Mouse (Mus musculus): Measurements from ENCODE around the gene Aasdh. TPM values are rescaled to one million over a fixed set of nuclear protein-coding genes. Genes with fewer than 3 reads are reported as not detected.

Aasdh gene
- polyA plus RNA-seq, 1 experiment from 2014 or later: 28.1 TPM

DNA sequence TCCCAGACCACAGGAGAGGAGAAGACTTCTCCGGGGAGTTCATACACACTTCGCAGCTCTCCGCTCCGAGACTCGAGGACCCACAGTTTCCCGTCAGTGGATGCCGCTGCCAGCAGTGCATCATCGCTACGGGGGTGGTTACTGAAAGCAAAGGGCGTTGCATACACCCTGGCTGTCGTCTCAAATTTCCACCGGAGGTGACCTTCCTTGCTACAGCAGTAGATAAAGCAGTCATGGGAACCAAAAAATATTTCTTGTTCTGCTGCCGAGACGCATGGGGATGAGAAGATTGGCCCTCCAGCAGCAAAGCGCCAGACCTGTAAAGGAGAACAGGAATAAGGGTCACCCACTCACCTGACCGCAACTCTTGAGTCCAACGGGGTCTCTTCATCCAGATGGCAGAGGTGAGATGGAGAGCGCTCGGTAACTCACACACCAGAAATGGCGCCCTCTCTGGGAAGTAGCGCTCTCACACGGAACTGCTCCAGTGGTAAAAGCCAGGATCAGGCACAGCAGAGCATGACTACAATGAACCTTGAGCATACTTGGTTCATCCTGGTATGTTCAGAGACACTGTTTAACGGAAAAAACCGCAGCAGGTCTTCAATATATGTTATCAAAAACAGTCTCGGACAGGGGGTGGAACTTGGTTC, 29.1 kb downstream of the Aasdh start:
- Histone ChIP-seq H3K4me2 (ENCODE audit: low read length) (no peak overlapping the region), H3K36me3 (ENCODE audit: control insufficient read depth, insufficient read depth) (peaks cover 26% of the 10 kb centered on the region), H3K4me1 (replicated peaks; ENCODE audit: control insufficient read depth, insufficient read depth, low read length) (no peaks in the 10 kb centered on the region), H3K27me3 (replicated peaks; ENCODE audit: control insufficient read depth, insufficient read depth, low read length) (no peaks in the 10 kb centered on the region), H3K4me3 (replicated peaks; ENCODE audit: low read length) (no peak overlapping the region), H3K9ac (replicated peaks; ENCODE audit: low read depth, low read length) (no peak overlapping the region), H3K9me3 (ENCODE audit: control insufficient read depth, low read length) (no peaks in the 10 kb centered on the region), H3K27ac (ENCODE audit: low read length) (no peak overlapping the region)
- no peak for ATAC-seq
- 91% methylated on average over 25 of the region's 25 CpGs for WGBS

DNA sequence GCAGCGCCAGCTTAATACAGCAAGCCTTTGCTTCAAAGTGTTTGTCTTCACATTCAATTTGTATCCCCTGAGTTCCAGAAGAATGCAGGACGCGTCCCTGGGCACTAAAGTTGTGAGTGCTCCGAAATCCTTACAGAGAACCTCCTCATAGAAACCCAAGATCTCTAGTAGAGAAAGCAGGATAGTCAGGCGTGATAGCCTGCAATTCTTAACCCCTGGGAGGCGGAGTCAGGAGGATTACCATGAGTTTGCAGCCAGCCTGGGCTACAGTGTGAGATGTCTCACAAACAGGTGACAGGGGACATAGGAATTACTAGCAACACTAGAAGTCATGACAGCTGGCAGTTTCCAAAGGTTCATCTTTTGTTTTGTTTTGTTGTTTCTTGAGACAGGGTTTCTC, 35.8 kb downstream of the Aasdh start:
- 53% methylated on average over 6 of the region's 6 CpGs for WGBS
- Histone ChIP-seq H3K4me2 (ENCODE audit: low read length) (no peak overlapping the region), H3K9me3 (ENCODE audit: control insufficient read depth, low read length) (no peaks in the 10 kb centered on the region), H3K27me3 (replicated peaks; ENCODE audit: control insufficient read depth, insufficient read depth, low read length) (no peaks in the 10 kb centered on the region), H3K27ac (ENCODE audit: low read length) (no peak overlapping the region), H3K4me1 (replicated peaks; ENCODE audit: control insufficient read depth, insufficient read depth, low read length) (no peaks in the 10 kb centered on the region), H3K36me3 (ENCODE audit: control insufficient read depth, insufficient read depth) (peaks cover 31% of the 10 kb centered on the region), H3K9ac (replicated peaks; ENCODE audit: low read depth, low read length) (no peak overlapping the region), H3K4me3 (replicated peaks; ENCODE audit: low read length) (no peak overlapping the region)
- no peak for ATAC-seq

DNA sequence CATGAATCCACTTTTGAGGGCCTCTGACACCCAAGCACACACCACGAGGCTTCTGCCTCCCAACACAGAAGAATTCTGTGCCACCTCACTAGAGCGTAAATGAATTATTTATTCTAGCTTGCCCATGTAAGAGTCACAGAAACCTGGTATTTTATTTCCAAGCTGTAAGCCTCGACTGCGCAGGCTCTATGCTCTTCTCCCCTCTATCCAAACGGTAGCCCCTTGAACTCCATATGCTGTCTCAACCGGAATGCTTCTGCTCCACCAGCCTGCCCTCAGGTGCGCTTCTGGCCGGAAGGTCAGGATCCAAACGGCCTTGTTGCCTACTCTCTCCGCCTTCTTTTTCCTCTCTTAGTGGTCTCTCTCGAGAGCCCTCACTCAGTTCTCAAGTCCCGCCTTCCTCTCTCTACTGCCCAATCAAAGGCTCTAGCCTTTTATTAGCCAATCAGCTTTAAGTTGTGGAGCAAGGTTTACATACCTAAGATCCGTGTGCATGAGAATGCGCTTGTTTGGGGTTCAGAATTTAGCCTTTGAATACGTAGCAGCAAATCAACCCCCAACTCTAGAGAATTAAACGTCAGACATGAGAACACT, 36.5 kb downstream of the Aasdh start:
- Histone ChIP-seq H3K27ac (ENCODE audit: low read length) (no peak overlapping the region), H3K4me3 (replicated peaks; ENCODE audit: low read length) (0 out of 2 replicates have a peak overlapping the region, but pooled peaks have one; percentile 3), H3K36me3 (ENCODE audit: control insufficient read depth, insufficient read depth) (peaks cover 29% of the 10 kb centered on the region), H3K4me1 (replicated peaks; ENCODE audit: control insufficient read depth, insufficient read depth, low read length) (no peaks in the 10 kb centered on the region), H3K9me3 (ENCODE audit: control insufficient read depth, low read length) (no peaks in the 10 kb centered on the region), H3K4me2 (ENCODE audit: low read length) (peak overlapping the region; percentile 8), H3K27me3 (replicated peaks; ENCODE audit: control insufficient read depth, insufficient read depth, low read length) (no peaks in the 10 kb centered on the region), H3K9ac (replicated peaks; ENCODE audit: low read depth, low read length) (no peak overlapping the region)
- WGBS: 28% methylated on average over 16 of the region's 16 CpGs
- ATAC-seq: peak; percentile 73

DNA sequence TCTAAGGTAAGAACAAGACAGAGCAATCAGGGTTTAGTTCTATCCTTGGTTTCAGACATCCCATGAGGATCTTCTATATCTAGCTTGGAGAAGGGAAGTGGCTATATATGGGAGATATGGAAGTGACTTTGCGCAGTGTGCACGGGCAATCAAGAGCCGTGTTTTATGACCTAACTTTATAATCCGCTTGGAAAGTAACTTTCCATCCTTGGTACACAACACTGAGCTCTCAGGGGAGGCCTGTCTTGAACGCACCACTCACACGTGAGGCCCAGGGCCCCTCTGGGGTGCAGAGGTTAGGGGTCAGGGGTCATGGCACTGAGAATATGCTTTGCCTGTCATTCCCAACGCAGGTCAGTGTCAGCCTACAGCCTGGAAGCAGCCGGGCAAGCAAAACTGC, 38.5 kb downstream of the Aasdh start:
- no peaks in the 10 kb centered on the region for H3K27me3 ChIP-seq (replicated peaks; ENCODE audit: control insufficient read depth, insufficient read depth, low read length)
- ATAC-seq: no peak
- no peak overlapping the region for H3K4me3 ChIP-seq (replicated peaks; ENCODE audit: low read length)
- no peak overlapping the region for H3K4me2 ChIP-seq (ENCODE audit: low read length)
- WGBS: 93% methylated on average over 8 of the region's 8 CpGs
- H3K9me3 ChIP-seq (ENCODE audit: control insufficient read depth, low read length): no peaks in the 10 kb centered on the region
- no peak overlapping the region for H3K27ac ChIP-seq (ENCODE audit: low read length)
- no peak overlapping the region for H3K9ac ChIP-seq (replicated peaks; ENCODE audit: low read depth, low read length)
- no peaks in the 10 kb centered on the region for H3K4me1 ChIP-seq (replicated peaks; ENCODE audit: control insufficient read depth, insufficient read depth, low read length)
- H3K36me3 ChIP-seq (ENCODE audit: control insufficient read depth, insufficient read depth): peaks cover 25% of the 10 kb centered on the region

DNA sequence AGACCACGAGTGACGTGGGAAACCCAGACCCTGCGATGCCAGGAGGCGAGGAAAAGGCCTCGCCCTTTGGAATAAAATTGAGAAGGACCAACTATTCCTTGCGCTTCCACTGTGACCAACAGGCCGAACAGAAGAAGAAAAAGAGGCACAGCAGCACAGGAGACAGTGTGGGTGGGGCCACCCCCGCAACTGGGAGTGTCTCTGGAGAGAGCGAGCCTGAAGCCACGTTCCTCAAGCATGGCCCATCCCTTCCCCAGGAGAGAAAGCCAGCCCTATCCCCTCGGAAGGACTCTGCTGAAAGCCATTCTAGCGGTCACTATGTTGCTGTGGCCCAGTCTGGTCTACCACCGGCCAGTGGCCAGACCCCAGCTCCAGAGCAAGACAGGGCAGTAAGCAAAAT, 46.9 kb downstream of the Aasdh start:
- Histone ChIP-seq H3K36me3 (ENCODE audit: control insufficient read depth, insufficient read depth) (peaks cover 10% of the 10 kb centered on the region; the same call in 1 of the 2 replicates), H3K4me3 (replicated peaks; ENCODE audit: low read length) (no peak overlapping the region), H3K9me3 (ENCODE audit: control insufficient read depth, low read length) (no peaks in the 10 kb centered on the region), H3K9ac (replicated peaks; ENCODE audit: low read depth, low read length) (no peak overlapping the region), H3K27ac (ENCODE audit: low read length) (no peak overlapping the region), H3K4me2 (ENCODE audit: low read length) (no peak overlapping the region), H3K27me3 (replicated peaks; ENCODE audit: control insufficient read depth, insufficient read depth, low read length) (no peaks in the 10 kb centered on the region; the same call in 1 of the 2 replicates), H3K4me1 (replicated peaks; ENCODE audit: control insufficient read depth, insufficient read depth, low read length) (peaks cover 12% of the 10 kb centered on the region)
- no peak for ATAC-seq
- WGBS: 84% methylated on average over 13 of the region's 13 CpGs

DNA sequence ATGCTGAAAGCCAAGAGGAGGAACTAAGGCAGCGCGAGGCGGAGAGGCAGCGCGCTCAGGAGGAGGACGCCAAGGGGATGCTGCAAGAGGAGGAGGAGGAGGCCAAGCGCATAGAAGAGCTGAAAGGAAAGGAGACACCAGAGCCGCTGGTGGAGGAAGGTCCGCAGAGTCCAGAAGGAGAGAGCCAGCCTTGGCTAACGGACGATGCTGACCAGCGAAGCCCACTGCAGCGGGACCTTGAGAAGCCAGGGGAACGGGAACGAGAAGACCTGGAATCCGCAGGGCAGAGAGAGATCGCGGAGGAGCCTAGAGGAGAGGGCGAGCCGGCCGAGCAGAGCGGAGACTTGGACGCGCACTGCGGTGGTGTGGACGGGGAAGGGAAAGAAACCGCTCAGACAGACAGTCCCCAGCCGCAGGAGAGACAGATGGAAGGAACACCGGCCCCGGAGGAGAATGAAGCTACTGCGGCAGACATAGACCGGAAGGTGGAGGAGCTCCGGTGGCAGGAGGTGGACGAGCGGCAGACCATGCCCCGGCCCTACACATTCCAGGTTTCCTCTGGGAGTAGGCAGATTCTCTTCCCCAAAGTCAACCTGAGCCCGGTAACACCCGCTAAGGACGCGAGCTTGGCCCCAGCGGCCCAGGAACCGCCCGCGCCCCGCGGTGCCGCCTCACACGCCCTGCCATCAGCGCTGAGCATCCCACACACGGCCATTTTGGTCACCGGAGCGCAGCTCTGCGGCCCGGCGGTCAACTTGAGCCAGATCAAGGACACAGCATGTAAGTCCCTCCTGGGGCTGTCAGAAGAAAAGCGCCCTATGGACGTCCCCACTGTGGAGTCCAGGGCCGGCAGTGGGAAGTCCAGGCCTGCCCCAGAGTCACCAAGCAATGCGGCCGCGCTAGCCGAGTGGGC, 48.0 kb downstream of the Aasdh start:
- Histone ChIP-seq H3K9ac (replicated peaks; ENCODE audit: low read depth, low read length) (no peak overlapping the region), H3K36me3 (ENCODE audit: control insufficient read depth, insufficient read depth) (peaks cover 10% of the 10 kb centered on the region; the same call in 1 of the 2 replicates)

DNA sequence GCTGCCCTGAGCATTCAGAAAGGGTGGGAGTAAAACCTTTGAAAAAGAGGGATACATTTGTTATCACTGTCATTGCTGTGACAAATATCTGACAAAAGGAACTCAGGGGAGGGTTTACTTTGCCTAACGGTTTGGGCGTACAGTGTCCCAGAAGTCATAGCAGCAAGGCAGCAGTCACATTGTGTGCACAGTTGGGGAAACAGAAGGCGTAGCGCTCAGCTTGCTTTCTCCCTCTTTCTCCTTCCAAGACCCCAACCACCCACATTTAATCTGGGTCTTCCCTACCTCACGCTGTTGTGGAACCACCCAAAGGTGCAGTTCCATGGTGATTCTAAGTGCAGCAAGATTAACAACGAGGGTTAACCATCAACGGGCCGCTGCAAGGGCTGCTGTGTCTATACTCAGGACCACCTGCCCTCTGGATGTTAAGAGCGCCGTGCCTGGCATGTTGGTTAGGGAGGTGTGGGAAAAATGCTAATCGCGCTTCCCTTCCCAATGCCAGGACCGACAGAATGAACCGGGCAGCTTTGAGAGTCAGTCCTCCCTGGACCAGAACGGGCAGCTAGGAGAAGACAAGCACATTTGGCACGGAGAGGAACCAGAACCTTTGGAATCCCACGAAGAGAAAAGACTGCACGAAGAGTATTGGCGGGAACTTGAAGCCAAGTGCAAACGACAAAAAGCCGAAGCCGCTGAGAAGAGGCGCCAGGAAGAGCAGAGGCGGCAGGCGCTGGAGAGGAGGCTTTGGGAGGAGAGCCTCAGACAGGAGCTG, 49.3 kb downstream of the Aasdh start:
- Histone ChIP-seq H3K4me3 (replicated peaks; ENCODE audit: low read length) (no peak overlapping the region), H3K9me3 (ENCODE audit: control insufficient read depth, low read length) (no peaks in the 10 kb centered on the region), H3K36me3 (ENCODE audit: control insufficient read depth, insufficient read depth) (peaks cover 10% of the 10 kb centered on the region; the same call in 1 of the 2 replicates), H3K27me3 (replicated peaks; ENCODE audit: control insufficient read depth, insufficient read depth, low read length) (no peaks in the 10 kb centered on the region; the same call in 1 of the 2 replicates), H3K4me1 (replicated peaks; ENCODE audit: control insufficient read depth, insufficient read depth, low read length) (peaks cover 14% of the 10 kb centered on the region), H3K27ac (ENCODE audit: low read length) (0 out of 2 replicates have a peak overlapping the region, but pooled peaks have one; percentile 0), H3K9ac (replicated peaks; ENCODE audit: low read depth, low read length) (no peak overlapping the region), H3K4me2 (ENCODE audit: low read length) (peak overlapping the region; percentile 3; the same call in 1 of the 2 replicates)
- ATAC-seq: peak; percentile 54; the same call in 1 of the 2 replicates
- 25% methylated on average over 25 of the region's 25 CpGs for WGBS

More for the DNA sequence above, 48.0 kb downstream of the Aasdh start:
- H3K27me3 ChIP-seq (replicated peaks; ENCODE audit: control insufficient read depth, insufficient read depth, low read length): no peaks in the 10 kb centered on the region; the same call in 1 of the 2 replicates
- peak overlapping the region; percentile 34 for H3K4me2 ChIP-seq (ENCODE audit: low read length)
- H3K27ac ChIP-seq (ENCODE audit: low read length): no peak overlapping the region
- H3K9me3 ChIP-seq (ENCODE audit: control insufficient read depth, low read length): no peaks in the 10 kb centered on the region
- no peak for ATAC-seq
- WGBS: 38% methylated on average over 62 of the region's 62 CpGs
- peak overlapping the region; percentile 6 for H3K4me3 ChIP-seq (replicated peaks; ENCODE audit: low read length)
- peaks cover 12% of the 10 kb centered on the region for H3K4me1 ChIP-seq (replicated peaks; ENCODE audit: control insufficient read depth, insufficient read depth, low read length)

DNA sequence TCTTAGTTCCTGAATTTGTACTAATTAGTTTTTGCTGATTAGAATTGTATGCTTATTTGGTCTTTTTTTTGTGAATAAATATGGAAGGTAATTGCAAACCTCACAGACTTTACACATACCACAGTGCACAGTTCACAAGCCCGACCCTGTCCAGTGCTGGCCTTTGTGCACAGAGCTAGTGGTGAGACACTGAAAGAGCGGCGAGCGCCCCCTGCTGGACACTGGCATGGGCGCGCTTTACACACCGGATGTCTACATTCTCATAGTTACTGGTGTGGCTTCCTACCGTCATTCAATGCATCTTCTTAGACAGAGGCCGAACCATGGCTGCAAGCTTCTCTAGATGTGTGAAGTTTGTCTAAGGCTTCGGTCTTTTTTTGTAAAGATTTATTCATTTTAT, 51.8 kb downstream of the Aasdh start:
- 9% methylated on average over 10 of the region's 10 CpGs for WGBS
- H3K27me3 ChIP-seq (replicated peaks; ENCODE audit: control insufficient read depth, insufficient read depth, low read length): no peaks in the 10 kb centered on the region; the same call in 1 of the 2 replicates
- no peak overlapping the region for H3K4me3 ChIP-seq (replicated peaks; ENCODE audit: low read length)
- H3K9ac ChIP-seq (replicated peaks; ENCODE audit: low read depth, low read length): no peak overlapping the region
- no peak overlapping the region for H3K4me2 ChIP-seq (ENCODE audit: low read length)
- H3K27ac ChIP-seq (ENCODE audit: low read length): no peak overlapping the region
- ATAC-seq: peak; percentile 82
- H3K9me3 ChIP-seq (ENCODE audit: control insufficient read depth, low read length): no peaks in the 10 kb centered on the region
- peaks cover 7% of the 10 kb centered on the region; the same call in 1 of the 2 replicates for H3K36me3 ChIP-seq (ENCODE audit: control insufficient read depth, insufficient read depth)
- H3K4me1 ChIP-seq (replicated peaks; ENCODE audit: control insufficient read depth, insufficient read depth, low read length): peaks cover 20% of the 10 kb centered on the region
